Mouse (Mus musculus) regulatory T cell (primary cell): ENCODE results near the gene Swap70.

ENCODE experiments used
- in situ Hi-C: fragments of 300-600 bp; cut with MboI, MseI; formaldehyde crosslinking; loops from one replicate; pipeline ENCODE4 v1.15.1; 2025; ENCODE audit warnings: high pct_unique_total_duplicates

Gene Swap70

DNA sequence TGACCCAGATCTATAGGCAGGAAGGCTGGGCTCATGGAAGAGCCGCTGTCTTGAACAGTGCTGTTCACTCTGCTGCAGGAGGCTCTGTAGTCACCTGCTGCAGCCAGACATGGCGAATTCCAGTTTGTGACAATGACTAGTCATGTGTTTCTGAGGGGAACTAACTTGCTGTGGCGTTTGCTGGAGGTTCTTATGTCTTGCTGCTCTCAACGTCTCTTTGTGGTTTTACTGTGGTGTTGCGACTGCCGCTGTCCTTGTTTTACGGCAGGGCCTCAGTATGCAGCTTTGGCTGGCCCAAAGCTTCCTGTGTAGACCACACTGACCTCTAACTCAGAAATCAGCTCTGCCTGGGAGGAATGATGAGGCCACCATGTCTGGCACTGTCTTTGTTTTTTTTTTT, 48.9 kb downstream of the Swap70 start:
- in situ Hi-C loops = no loop called here

DNA sequence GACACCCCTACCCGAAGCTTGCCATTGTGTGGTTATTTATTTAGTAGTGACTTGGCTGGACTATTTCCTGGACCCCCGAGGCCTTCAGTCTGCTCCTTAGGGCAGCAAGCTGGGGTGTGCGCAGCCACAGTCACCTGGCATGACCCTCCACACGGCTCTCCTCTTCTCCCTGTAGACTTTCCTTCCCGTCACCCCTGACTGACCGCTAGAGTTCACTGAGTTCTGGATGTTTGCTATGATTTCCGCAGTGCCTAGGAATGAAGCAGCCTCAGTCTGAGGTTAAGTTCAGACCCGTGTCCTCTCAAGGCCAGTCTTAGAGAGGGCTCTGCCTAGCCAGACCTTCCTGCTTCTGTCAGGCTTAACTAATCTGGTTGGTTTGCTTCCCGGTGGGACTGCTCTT, 50.3 kb downstream of the Swap70 start:
- in situ Hi-C loops = no loop called here

DNA sequence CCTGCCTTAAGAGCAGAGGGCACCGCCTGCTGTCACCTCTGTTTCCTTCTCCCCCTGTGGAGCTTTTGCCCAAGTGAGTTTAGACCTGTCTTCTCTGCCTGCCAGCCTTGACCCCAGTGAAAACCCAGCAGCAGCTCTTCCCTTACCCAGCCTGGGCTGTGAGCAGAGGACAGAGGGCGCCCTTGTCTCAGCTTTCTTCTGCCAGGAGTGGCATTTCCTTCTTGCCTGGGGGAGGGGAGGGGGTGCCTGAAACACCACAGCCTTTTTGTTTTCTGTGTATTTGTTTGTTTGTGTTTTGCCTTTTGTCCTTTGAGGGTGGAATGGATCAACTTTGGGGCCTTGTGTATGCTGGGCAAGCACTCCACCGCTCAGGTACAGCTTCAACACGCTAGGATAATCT, 50.9 kb downstream of the Swap70 start:
- in situ Hi-C loops = no loop called here

DNA sequence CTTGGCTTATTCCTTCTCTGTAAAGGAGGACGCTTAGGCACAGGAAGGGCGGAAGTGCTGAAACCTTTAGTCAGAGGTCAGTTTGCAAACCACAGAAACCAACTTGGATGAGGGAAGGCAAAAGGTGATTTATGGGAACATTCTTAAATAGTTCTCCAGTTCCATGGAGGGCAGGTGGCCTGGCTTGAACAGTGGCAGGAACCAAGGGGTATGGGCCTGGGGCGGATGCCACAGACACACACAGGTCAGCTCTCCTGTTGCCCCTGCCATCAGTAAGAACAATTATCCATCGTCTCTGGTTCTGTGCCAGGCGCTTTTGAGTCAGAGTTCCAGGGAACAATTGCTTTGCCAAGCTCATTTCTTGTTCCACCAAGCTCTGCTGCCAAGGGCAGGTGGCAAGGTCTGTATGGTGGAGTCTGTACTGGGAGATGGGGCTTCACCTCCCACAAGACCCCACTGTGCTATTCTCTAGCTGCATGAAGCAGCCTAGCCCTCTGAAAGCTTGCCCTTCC, 56.3 kb downstream of the Swap70 start:
- in situ Hi-C loops = no loop called here

DNA sequence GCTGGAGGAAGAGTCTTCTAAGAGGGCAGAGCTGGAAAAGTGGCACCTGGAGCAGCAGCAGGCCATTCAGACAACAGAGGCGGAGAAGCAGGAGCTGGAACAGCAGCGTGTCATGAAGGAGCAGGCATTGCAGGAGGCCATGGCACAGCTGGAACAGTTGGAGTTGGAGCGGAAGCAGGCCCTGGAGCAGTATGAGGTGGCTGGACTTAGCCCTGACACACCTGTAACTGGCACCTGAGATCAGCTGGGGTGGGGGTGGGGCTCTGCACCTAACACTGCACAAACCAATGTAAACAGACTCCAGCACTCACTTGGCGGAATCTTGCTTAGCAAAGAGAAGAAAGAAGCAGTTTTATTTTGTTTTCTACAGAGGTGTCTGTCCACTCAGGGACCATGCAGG, 57.7 kb downstream of the Swap70 start:
- in situ Hi-C loops = no loop called here

DNA sequence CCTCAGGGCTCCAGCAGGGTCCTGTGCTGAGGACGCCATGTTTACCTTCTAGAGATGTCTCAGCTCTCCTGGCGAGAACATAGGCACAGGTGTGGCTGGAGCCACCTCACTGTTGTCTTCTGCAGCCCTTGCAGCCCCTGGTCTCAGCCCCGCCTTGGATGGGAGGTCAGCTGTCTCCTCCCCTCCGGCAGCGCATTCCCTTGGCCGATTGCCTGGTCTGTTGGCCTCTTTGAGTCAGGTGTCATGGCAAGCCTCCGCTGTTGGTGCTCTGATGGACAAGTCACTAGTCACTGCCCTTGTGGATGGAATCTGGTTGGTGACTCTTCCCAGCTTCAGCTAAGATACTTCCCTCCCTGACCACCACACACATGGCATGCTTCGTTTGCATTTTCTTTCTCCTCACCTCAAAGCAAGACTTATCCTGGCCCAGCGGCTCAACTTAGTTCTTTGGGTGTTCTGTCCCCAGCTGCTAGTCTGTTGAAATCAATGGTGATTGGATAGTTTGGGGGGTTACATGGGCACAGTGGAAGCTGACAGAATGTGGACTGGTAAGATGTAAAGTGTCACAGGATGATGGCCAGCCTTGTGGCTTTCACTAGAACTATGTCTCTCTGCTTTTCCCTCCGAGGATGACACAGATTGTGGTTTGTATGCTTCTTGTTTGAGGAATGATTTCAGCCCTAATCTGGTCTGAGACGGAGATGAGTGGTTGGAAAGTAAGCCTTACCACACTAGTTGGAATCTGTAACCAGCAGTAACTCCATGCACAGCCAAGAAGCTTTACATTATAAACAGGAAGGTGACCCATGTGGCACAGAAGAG, 60.1 kb downstream of the Swap70 start:
- in situ Hi-C loops = no loop called here

DNA sequence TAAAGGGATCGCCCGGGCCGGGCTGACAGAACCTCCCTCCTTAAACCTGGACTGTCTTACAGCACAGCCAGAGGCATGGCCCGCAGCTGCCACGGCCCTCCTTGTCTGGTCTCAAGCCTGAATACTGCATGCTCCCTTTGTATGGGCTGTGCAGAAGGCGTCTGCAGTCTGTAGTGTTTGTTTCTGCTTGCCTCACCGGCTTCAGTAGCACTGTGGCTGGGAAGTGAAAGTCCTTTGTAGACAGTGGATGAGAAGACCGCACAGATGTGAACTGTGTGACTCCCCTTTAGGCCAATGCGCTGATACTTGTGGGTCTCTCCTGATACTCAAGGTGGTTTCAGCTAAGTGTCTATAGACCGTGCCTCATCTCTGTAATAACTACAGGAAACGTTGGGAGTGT, 61.3 kb downstream of the Swap70 start:
- in situ Hi-C loops = no loop called here

DNA sequence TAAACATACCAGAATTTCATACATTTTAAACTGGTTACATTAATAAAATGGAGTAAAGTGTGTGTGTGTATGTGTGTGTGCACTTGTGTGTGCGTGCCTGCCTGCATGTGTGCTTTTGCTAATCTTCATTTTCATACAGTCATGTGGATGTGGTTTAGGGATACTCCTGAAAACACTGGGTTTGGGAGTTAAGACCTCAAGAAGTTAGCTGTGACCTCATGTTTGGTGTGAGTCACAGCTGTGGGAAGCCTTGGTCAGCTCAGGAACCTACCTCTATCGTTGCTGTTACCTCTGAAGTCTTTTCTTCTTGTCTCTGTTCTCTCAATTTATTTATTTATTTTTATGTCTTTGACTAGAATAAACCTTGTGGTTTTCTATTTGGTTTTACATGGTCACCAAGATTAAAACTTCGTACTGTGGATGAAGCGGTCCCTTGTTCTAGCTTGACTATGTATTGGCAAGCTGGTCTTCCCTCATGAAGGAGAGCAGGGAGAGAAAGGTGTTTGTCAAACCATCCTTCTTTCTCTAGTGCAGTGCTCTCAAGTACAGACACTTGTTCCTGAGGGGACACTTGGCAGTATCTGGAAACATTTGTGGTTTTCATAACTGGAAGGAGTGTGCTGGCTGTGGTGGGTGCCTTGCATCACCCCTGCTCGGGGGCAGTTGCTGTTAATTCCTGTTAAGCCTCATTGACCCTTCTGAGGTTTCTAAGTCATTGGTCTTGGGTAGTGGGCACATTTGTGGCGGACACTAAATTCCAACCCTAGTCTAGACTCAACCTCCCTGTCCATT, 62.2 kb downstream of the Swap70 start:
- in situ Hi-C loops = no loop called here

DNA sequence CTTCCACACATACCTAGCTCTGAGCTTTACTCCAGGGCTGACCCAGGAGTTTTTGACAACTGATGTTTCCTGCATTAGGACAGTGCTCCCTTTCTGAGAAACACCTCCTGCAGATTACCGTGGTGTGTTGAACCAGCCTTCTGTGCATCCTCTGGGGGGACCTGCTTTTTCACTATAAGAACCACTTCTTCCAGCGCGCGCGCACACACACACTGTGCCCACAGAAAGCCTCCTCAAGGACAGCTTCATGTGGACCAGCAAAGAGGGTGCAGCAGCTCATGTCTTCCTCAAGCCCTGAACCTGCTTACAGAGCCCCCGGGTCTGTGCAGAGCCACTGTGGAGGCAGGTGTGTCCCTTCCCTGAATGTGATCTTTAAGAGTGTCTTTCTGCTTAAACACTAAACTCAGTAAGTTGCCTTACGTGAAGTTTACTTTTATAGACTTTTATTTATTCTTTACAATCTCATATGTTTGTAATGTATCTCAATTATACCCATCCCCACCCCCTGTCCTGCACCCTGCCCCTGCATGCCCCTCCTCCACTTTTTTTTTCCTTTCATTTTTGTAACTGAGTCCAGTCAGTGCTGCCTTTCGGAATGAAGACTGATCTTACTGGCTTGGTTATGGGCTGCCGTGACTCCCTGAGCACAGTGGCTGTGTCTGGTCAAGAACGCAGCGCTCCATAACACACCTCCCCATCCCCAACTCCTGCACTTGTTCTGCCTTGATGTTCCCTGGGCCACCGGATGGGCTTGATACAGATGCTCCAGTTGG, 63.8 kb downstream of the Swap70 start:
- in situ Hi-C loops = loop anchor here (5.0 kb wide), 2 partner anchors 152 to 342 kb away; partner anchors contain the start of gene Adm

DNA sequence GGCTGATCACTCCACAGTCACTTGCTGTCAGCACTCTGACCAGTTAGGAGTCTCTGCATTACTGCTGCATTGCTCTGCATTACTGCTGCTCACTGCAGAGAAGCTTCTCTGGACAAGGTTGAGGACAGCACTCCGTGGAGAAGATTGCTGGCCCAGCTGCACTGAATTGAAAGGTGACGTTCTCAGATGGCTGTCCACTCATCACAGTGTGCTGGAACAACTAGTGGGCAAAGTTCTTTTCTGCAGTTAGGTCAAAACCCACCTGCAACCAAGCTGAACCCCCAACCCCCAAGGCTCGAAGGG, 64.3 kb downstream of the Swap70 start:
- in situ Hi-C loops = loop anchor here (5.0 kb wide), 2 partner anchors 152 to 342 kb away; partner anchors contain the start of gene Adm

DNA sequence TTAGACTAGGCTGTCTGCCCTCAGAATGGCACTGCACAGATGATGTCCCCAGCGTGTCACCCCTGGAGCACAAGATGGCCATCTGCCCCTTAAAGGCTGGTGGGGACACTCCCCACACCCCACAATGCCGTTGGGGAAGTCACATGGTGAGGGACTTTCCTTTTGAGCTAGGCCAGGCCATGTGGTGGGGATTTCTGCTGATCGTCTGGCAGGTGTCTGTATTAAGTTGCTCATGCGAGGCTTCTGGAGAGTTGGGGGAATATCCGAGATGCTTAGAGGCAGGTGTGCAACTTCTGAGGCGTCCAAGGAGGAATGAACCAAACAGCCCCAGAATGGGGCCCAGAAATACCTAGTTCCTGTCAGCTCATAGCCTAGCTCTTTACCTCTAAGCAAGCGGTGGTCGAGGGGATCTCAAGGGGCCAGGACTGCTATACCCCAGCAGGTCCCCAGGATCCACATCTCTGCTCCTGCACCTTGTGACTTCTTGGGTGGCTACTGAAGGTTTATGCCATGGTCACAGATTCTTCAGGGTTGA, 64.8 kb downstream of the Swap70 start:
- in situ Hi-C loops = loop anchor here (5.0 kb wide), 2 partner anchors 151 to 341 kb away; partner anchors contain the start of gene Adm

DNA sequence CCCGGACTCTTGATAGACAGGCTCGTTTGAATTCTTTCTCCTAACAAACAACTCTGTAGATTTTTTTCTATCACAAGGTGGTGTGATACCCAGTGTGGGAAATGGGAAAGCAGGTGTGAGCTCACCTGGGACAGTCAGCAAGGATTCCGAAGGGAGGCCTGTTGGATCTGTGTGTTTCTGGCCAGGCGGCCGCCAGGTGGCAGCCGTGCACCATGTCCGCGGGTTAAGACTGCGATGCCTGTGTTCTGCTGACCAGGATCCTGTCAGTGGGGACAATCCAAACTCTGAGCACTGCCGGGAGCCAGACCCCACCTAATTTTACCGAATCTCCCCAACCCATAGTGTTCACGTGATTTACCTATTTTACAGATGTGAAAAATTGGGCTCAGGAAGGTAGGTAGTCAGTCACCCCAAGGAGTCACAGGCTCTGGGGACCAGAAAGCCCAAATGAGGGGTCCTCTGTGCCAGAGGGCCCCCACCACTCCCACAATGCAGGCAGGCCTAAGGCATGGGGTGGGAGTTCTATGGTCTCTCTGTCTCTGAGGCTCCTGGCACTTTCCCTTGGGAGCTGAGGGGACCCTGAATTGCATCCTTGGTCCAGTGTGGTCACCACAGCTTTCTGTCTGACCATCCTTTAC, 65.4 kb downstream of the Swap70 start:
- in situ Hi-C loops = loop anchor here (5.0 kb wide), 2 partner anchors 150 to 340 kb away; partner anchors contain the start of gene Adm

DNA sequence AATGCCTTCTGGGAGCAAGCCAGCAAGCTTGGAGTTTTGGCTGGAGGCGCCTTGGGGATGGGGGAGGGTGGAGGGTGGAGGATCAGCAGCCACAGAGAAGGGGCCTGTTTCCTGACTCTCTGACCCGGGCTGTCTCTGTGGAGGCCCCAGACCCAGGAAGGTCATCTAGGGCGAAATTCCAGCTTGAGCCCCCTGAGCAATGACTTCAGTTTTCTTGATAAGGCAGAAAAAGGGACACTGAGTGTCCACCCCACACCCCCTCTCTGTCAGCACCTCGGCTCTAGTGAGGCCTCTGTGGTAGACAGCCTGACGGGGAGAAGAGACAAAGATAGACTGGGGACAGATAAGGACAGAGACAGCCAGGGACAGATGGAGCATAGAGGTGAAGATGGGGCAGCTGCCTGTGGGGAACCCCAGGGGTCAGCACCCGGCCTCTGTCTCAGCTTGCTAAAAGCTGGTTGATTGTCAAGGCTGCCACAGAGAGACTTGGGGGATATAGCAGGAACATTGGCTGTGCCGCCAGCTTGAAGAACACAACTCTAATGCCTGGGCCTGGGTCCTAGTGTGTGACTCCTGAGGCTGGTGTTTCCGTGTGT, 66.1 kb downstream of the Swap70 start:
- in situ Hi-C loops = loop anchor here (5.0 kb wide), 2 partner anchors 150 to 340 kb away; partner anchors contain the start of gene Adm

DNA sequence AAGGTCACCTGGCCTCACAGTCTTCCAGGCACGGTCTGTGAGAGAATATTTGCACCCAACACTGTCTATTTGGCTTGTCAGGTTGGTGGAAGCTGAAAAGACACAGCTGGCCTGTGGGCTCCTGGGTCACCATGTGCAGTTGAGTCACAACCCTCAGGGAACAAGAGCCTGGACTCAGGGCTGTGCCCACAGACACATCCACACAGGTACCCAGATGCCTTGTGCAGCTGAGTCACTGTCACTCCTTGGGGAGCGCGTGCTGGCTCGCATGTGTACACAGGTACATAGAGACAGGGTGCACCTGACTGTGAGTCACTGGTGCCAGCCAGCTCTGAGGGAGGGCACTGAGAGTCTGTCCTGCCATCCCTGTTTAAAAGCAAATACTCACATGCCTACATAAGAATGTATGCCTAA, 66.7 kb downstream of the Swap70 start:
- in situ Hi-C loops = loop anchor here (5.0 kb wide), 2 partner anchors 149 to 339 kb away; partner anchors contain the start of gene Adm

DNA sequence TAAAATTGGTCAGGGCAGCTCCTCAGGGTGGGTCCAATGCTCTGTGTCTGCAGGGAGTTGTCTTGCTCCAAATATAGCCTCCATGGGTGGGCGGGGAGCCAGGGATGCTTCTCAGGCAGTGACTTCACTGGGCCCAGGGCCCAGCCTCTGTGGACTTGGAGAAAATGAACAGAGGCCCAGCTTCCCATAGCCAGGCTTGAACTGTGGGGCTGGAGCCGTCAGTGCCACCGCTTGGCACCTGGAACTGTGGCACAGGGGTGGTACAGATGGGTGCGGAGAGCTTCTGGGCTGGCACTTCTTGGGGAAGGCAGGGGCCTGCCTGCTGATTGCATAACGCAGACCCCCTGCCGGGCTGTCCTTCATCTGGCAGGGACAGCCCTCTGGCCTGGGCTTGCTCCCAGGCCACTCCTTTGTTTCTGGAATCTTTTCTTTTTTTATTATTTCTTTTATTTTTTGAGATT, 67.2 kb downstream of the Swap70 start:
- in situ Hi-C loops = loop anchor here (5.0 kb wide), 2 partner anchors 149 to 339 kb away; partner anchors contain the start of gene Adm

DNA sequence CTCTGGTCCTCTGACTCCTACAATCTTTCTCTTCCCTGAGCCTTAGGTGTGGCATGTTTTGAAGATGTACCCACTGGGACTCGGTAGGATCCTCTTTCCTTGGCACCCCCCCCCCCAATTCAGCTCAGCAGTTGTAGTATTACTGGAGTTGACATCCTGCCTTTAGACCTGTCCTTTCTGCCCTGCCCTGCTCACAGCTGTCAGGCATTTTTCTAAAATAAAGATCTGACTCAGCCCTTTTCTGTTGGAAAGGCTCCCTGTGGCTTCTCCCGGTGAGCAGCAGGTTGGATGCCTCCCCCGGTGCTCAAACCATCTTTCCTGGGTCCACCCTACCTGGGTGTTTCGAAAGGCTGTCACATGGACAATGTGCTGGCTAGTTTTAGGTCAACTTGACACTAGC, 68.1 kb downstream of the Swap70 start:
- in situ Hi-C loops = loop anchor here (5.0 kb wide), 2 partner anchors 148 to 338 kb away; partner anchors contain the start of gene Adm

DNA sequence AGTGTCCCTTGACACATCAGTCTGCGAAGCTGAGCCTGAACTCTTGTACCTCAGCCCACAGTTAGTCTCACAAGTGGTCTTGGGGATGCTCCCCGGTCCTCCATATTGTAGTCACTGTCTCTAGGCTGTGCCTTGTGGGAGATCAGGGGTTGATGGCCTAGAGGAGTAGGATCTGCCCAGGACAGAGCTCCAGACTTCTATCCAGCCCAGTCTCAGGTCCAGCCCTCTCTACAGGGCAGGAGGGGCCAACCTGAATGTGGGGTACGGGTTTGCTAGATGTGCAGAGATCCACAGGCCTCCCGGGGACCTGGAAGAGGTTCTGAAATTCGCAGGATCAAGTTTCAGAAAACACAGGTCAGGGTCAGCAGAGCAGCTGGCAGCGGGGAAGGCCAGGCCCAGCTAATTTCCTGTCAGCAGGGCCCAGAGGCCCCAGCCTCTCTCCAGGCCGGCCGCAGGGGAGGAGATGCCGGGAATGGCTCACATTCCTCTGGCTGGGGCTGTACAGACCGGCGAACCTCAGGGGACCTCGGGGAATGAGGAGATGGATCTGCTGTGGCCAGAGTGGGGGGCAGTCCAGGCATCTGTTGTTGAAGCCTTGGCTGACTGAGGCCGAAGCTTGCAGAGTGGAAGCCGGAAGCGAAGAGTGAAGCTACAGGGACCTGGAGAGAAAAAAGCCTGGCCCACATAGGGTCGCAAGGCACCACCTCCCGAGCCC, 75.5 kb downstream of the Swap70 start:
- in situ Hi-C loops = no loop called here

DNA sequence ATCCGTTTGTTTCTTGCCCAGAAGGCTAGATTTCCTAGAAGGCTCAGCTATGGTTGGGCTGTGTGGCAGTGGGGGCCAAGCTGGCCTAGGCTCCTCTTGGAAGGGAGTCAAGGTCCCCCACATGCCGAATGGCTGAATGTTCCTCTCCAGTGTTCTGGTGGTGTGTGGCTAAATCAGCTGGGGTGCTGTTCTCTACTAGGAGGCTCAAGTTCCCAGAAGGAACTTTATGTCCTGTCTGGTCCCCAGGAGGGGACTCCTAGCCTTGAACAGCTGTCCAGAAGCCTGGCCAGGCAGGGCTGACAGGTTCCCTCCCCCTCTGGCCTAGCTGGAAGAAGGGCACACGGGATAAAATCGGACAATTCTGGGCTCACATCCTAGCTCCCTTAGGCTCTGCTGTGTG, 76.1 kb downstream of the Swap70 start:
- in situ Hi-C loops = no loop called here

DNA sequence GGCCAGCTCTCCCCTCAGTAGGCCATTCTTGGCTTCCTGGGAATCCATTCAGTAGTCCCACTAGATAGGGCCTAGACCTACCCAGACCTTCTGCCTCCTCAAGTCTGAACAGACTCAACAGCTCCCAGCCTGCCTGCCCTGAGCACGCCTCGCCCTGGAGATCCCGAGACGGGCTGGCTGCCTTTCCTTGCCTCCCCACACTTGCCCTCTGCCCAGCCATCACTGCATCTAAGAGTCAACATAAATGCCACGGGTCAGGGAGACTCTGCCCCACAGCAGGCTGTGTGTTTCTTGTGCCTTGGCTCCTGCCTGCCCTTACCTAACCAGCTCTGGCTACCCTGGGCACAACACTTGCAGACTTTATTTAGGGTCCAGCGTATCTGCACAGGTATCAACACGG, 76.6 kb downstream of the Swap70 start:
- in situ Hi-C loops = no loop called here
